In genomic region chr4:141464722-141465121, GRCm38 (mm10) we compare ENCODE assay signal across 29 mouse cellular contexts. TPM values are rescaled to one million over a fixed set of nuclear protein-coding genes. Genes with fewer than 3 reads are reported as not detected.
A peak's percentile ranks its signal among the peaks of the same experiment; 100 is the strongest.
DNase-seq lines count a peak whose midpoint lies in the region; ATAC-seq and TF ChIP-seq lines count a peak whose summit lies in the region.
"Had no signal": no experiment of that assay in that cellular context is flagged by ENCODE, and none has a peak within 500 bp of the region (broad histone marks: within the 10 kb centered on the region; RNA-seq: fewer than 3 reads in every experiment).

No protein-coding gene starts in this region.

- no peak overlapping the region for H3K9ac ChIP-seq in heart, adult 2 months (ENCODE audit: low read depth, low read length)
- no peak overlapping the region for H3K9ac ChIP-seq in lung, postnatal 0 days (replicated peaks; ENCODE audit: low read depth)
- H3K9ac ChIP-seq: embryonic facial prominence, embryonic 12.5 days; forebrain, embryonic 13.5 days; forebrain, embryonic 15.5 days; forebrain, postnatal 0 days had no signal

- WGBS in heart, adult 2 months = 81% methylated on average over 16 of the region's 16 CpGs
- 70% methylated on average over 16 of the region's 16 CpGs for WGBS in lung, postnatal 0 days

- H3K4me1 ChIP-seq in heart, adult 2 months (ENCODE audit: control insufficient read depth, insufficient read depth, low read length) = no peaks in the 10 kb centered on the region
- H3K4me1 ChIP-seq in lung, postnatal 0 days (ENCODE audit: insufficient read depth, low read depth, low read length) = no peaks in the 10 kb centered on the region
- H3K4me1 ChIP-seq: embryonic facial prominence, embryonic 12.5 days; forebrain, embryonic 15.5 days had no signal

- no peak for ATAC-seq in lung, postnatal 0 days
- ATAC-seq: activated CD4-positive, CD25-positive, alpha-beta regulatory T cell, adult 4 months; CD4-positive, CD25-positive, alpha-beta regulatory T cell, adult 4 months; forebrain, embryonic 13.5 days; forebrain, embryonic 15.5 days; forebrain, postnatal 0 days had no signal

- H3K4me2 ChIP-seq in lung, postnatal 0 days (replicated peaks; ENCODE audit: low read depth, low read length) = no peak overlapping the region
- H3K4me2 ChIP-seq: embryonic facial prominence, embryonic 12.5 days; forebrain, embryonic 13.5 days; forebrain, embryonic 15.5 days had no signal

- intact Hi-C loops in heart, adult 2 months (cut with DNase I) = no loop called here

- peaks cover under 1% of the 10 kb centered on the region for H3K79me2 ChIP-seq in heart, adult 2 months (replicated peaks; ENCODE audit: control insufficient read depth, insufficient read depth, low read length)

- TF ChIP-seq CTCF in heart, adult 2 months (IDR thresholded peaks at IDR 0.05) = no peak
- TF ChIP-seq CTCF in layer of hippocampus, adult 2 months (conservative IDR thresholded peaks at IDR 0.05) = no peak; the same call in 1 of the 2 replicates
- no peak for TF ChIP-seq CTCF in lung, postnatal 0 days (IDR thresholded peaks at IDR 0.05)

- TF ChIP-seq EP300 in heart, adult 2 months (IDR thresholded peaks at IDR 0.05; ENCODE audit: insufficient read depth, low read depth, low read length) = no peak
- no peak for TF ChIP-seq EP300 in lung, postnatal 0 days (IDR thresholded peaks at IDR 0.05)

- no peaks in the 10 kb centered on the region for H3K36me3 ChIP-seq in heart, adult 2 months (ENCODE audit: control insufficient read depth, insufficient read depth, low read length)
- H3K36me3 ChIP-seq in lung, postnatal 0 days (ENCODE audit: insufficient read depth, low read length) = peaks cover 24% of the 10 kb centered on the region

- H3K9me3 ChIP-seq in lung, postnatal 0 days (ENCODE audit: low read length) = no peaks in the 10 kb centered on the region
- H3K9me3 ChIP-seq: embryonic facial prominence, embryonic 10.5 days; embryonic facial prominence, embryonic 12.5 days; forebrain, embryonic 13.5 days; forebrain, embryonic 15.5 days had no signal

- no peak for TF ChIP-seq POLR2A in heart, adult 2 months (IDR thresholded peaks at IDR 0.05; ENCODE audit: insufficient read depth, low read depth, low read length)

- no peak overlapping the region for H3K27ac ChIP-seq in heart, adult 2 months
- peak overlapping the region; percentile 48; the same call in 1 of the 2 replicates for H3K27ac ChIP-seq in layer of hippocampus, adult 2 months
- no peak overlapping the region for H3K27ac ChIP-seq in lung, postnatal 0 days (ENCODE audit: low read length)
- H3K27ac ChIP-seq: embryonic facial prominence, embryonic 10.5 days; embryonic facial prominence, embryonic 12.5 days; forebrain, embryonic 13.5 days; forebrain, embryonic 15.5 days had no signal

- peak; percentile 83 for DNase-seq in heart, adult 11 months
- no peak for DNase-seq in heart, adult 2 months
- no peak for DNase-seq in layer of hippocampus, adult 2 months (ENCODE audit: low spot score in 2 of 2)
- DNase-seq in layer of hippocampus, postnatal 25 days (ENCODE audit: extremely low spot score in 1 of 2, low spot score in 1 of 2) = no peak
- peak; percentile 68 for DNase-seq in ES-CJ7 (ENCODE audit: low read depth, low spot score)
- DNase-seq in lung, postnatal 0 days (ENCODE audit: low spot score) = no peak
- DNase-seq in kidney, postnatal 4 days = no peak
- DNase-seq: adrenal gland, adult 8-10 months; adrenal gland, postnatal 14 days; adrenal gland, postnatal 36 days; B cell, adult 2 months; cerebellum, adult 11-12 months; cerebellum, adult 2 months; cerebellum, adult 9-10 months; cerebellum, postnatal 10 days; forebrain, postnatal 0 days had no signal

- H3K4me3 ChIP-seq in heart, adult 2 months = no peak overlapping the region
- no peak overlapping the region for H3K4me3 ChIP-seq in layer of hippocampus, adult 2 months
- no peak overlapping the region for H3K4me3 ChIP-seq in lung, postnatal 0 days (ENCODE audit: low read depth, low read length)
- H3K4me3 ChIP-seq: embryonic facial prominence, embryonic 10.5 days; embryonic facial prominence, embryonic 12.5 days; forebrain, embryonic 13.5 days; forebrain, embryonic 15.5 days had no signal

- H3K27me3 ChIP-seq in heart, adult 2 months (ENCODE audit: control insufficient read depth, insufficient read depth, low read length) = no peaks in the 10 kb centered on the region
- H3K27me3 ChIP-seq in lung, postnatal 0 days (replicated peaks; ENCODE audit: insufficient read depth, low read length) = no peaks in the 10 kb centered on the region
- H3K27me3 ChIP-seq: CH12.LX; embryonic facial prominence, embryonic 12.5 days; forebrain, embryonic 13.5 days; forebrain, embryonic 15.5 days had no signal

RNA-seq across cellular contexts. Expression of gene Zbtb17, which starts 20.3 kb away (rescaled TPM):
- 10 to 100 TPM; 22.9 to 26.4 TPM for total RNA-seq in heart, adult 2 months (2021)
- polyA plus RNA-seq in heart, adult 2 months (2012; rRNA removed) = 23.3 and 29.9 TPM in 2 replicates
- 10 to 100 TPM; 33.8 to 34.6 TPM for total RNA-seq in layer of hippocampus, adult 2 months (2021)
- total RNA-seq in layer of hippocampus, postnatal 25 days (2021) = 10 to 100 TPM; 32.2 to 33.6 TPM
- polyA plus RNA-seq in lung, postnatal 0 days (2015; fragmentation: Nextera tagmentation; extraction: Ambion mirVana) = 14.1 and 14.3 TPM in 2 replicates

RNA-seq across cellular contexts. Expression of gene Srarp, which starts 28.8 kb away (rescaled TPM):
- 1 to 10 TPM; 1.6 to 2.2 TPM for total RNA-seq in heart, adult 2 months (2021)
- 0.94 and 2.4 TPM in 2 replicates for polyA plus RNA-seq in heart, adult 2 months (2012; rRNA removed)
- 1 to 10 TPM; 4.1 to 5.3 TPM for total RNA-seq in layer of hippocampus, adult 2 months (2021)
- 1 to 10 TPM; 3.5 to 4.7 TPM for total RNA-seq in layer of hippocampus, postnatal 25 days (2021)
- polyA plus RNA-seq in lung, postnatal 0 days (2015; fragmentation: Nextera tagmentation; extraction: Ambion mirVana) = not detected in 2 replicates
- total RNA-seq: adrenal gland, postnatal 14 days; adrenal gland, postnatal 36 days; CH12.LX; ES-E14; MEL had no signal
- polyA plus RNA-seq: activated CD4-positive, CD25-positive, alpha-beta regulatory T cell, adult 4 months; CD4-positive, CD25-positive, alpha-beta regulatory T cell, adult 4 months; embryonic facial prominence, embryonic 10.5 days; embryonic facial prominence, embryonic 12.5 days; embryonic facial prominence, embryonic 14.5 days; forebrain, embryonic 11.5 days; forebrain, embryonic 13.5 days; forebrain, embryonic 15.5 days had no signal

RNA-seq across cellular contexts. Expression of gene Hspb7, which starts 44.1 kb away (rescaled TPM):
- total RNA-seq in heart, adult 2 months (2021) = 1,000 to 10,000 TPM; 1,066 to 1,498 TPM
- 973 and 1,028 TPM in 2 replicates for polyA plus RNA-seq in heart, adult 2 months (2012; rRNA removed)
- under 1 TPM in 1 of 2 experiments, not detected in 1; 0.12 TPM for total RNA-seq in layer of hippocampus, adult 2 months (2021)
- not detected for total RNA-seq in layer of hippocampus, postnatal 25 days (2021)
- 1.9 and 2.3 TPM in 2 replicates for polyA plus RNA-seq in lung, postnatal 0 days (2015; fragmentation: Nextera tagmentation; extraction: Ambion mirVana)
- total RNA-seq: ES-E14; forebrain, postnatal 0 days; MEL had no signal
- polyA plus RNA-seq: activated CD4-positive, CD25-positive, alpha-beta regulatory T cell, adult 4 months; CD4-positive, CD25-positive, alpha-beta regulatory T cell, adult 4 months; embryonic facial prominence, embryonic 10.5 days; embryonic facial prominence, embryonic 12.5 days; forebrain, embryonic 11.5 days; forebrain, embryonic 13.5 days; forebrain, embryonic 15.5 days; forebrain, postnatal 0 days had no signal

RNA-seq across cellular contexts. Expression of gene Clcnkb, which starts 48.9 kb away (rescaled TPM):
- under 1 TPM; 0.43 to 0.57 TPM for total RNA-seq in heart, adult 2 months (2021)
- polyA plus RNA-seq in heart, adult 2 months (2012; rRNA removed) = 2.1 and 4.6 TPM in 2 replicates
- not detected for total RNA-seq in layer of hippocampus, adult 2 months (2021)
- not detected for total RNA-seq in layer of hippocampus, postnatal 25 days (2021)
- polyA plus RNA-seq in lung, postnatal 0 days (2015; fragmentation: Nextera tagmentation; extraction: Ambion mirVana) = not detected in 2 replicates
- total RNA-seq: adrenal gland, adult 18-20 months; adrenal gland, adult 8-10 months; adrenal gland, postnatal 14 days; adrenal gland, postnatal 36 days; forebrain, postnatal 0 days; MEL had no signal
- polyA plus RNA-seq: activated CD4-positive, CD25-positive, alpha-beta regulatory T cell, adult 4 months; CD4-positive, CD25-positive, alpha-beta regulatory T cell, adult 4 months; cerebellum, adult 2 months; cortical plate, adult 2 months; embryonic facial prominence, embryonic 12.5 days; embryonic facial prominence, embryonic 14.5 days; forebrain, embryonic 11.5 days; forebrain, embryonic 13.5 days; forebrain, embryonic 15.5 days; forebrain, postnatal 0 days had no signal

Comparison
In these comparisons a context has a peak if more than half of its experiments do, and no peak if none do; other contexts are left out.
1. DNase-seq: peak in heart, adult 11 months (single experiment) and ES-CJ7 (single experiment); none in heart, adult 2 months (0 of 2), layer of hippocampus, adult 2 months (0 of 2), layer of hippocampus, postnatal 25 days (0 of 2), lung, postnatal 0 days (single experiment) and kidney, postnatal 4 days (0 of 2).
2. RNA of gene Hspb7, which starts 44.1 kb away (total RNA-seq): 1,066 to 1,498 TPM in heart, adult 2 months; 0.12 TPM in layer of hippocampus, adult 2 months and not detected in layer of hippocampus, postnatal 25 days; every median in the first group is over 100 times any median in the second.